Mouse (Mus musculus): Measurements from ENCODE around the gene H2afb1. TPM values are rescaled to one million over a fixed set of nuclear protein-coding genes. Genes with fewer than 3 reads are reported as not detected.
"Not testable (repeated sequence)": the region's sequence is repeated elsewhere in the genome, so short reads cannot be mapped to it uniquely, and the experiment has no call there.

Gene H2afb1
- not detected for total RNA-seq (2021)

- not testable (repeated sequence) for DNase-seq (ENCODE audit: extremely low spot score in 1 of 2, low spot score in 1 of 2)
Observed at GRCm38 (mm10) chrX:117014457-117014856, at the start of gene H2afb1. Gene H2afb1 (plus strand): TSS chrX:117014757.

GRCm38 (mm10) chrX:117036085-117036484 is 21.5 kb downstream of the H2afb1 start:
- DNase-seq (ENCODE audit: extremely low spot score in 1 of 2, low spot score in 1 of 2) = no peak

Data from layer of hippocampus, postnatal 25 days (tissue).